In genomic region chr5:64314288-64315052, GRCm38 (mm10) we compare ENCODE assay signal across 10 mouse cellular contexts.
DNase-seq lines count a peak whose midpoint lies in the region; ATAC-seq and TF ChIP-seq lines count a peak whose summit lies in the region.
"Had no signal": no experiment of that assay in that cellular context is flagged by ENCODE, and none has a peak within 500 bp of the region (broad histone marks: within the 10 kb centered on the region; RNA-seq: fewer than 3 reads in every experiment).

No protein-coding gene starts in this region.

- H3K4me1 ChIP-seq in lung, embryonic 15.5 days, result peaks cover 27% of the 10 kb centered on the region
- peaks cover 4% of the 10 kb centered on the region; the same call in 1 of the 2 replicates for H3K4me1 ChIP-seq in forebrain, postnatal 0 days (ENCODE audit: insufficient read depth)
- peaks cover 15% of the 10 kb centered on the region for H3K4me1 ChIP-seq in stomach, embryonic 16.5 days (ENCODE audit: control insufficient read depth, insufficient read depth, low read length)

- intact Hi-C loops in gastrocnemius, postnatal 14 days (cut with DNase I; ENCODE audit: low total_unique reads), result no loop called here

- no peak for DNase-seq in lung, postnatal 25 days (ENCODE audit: low spot score)
- peak; percentile 46 for DNase-seq in forebrain, postnatal 0 days
- DNase-seq in kidney, postnatal 14 days, result peak; percentile 50
- no peak for DNase-seq in gastrocnemius, postnatal 14 days
- no peak for DNase-seq in cerebellum, adult 9-11 months
- DNase-seq: liver had no signal

- no peak overlapping the region for H3K4me2 ChIP-seq in lung, embryonic 15.5 days
- no peak overlapping the region for H3K4me2 ChIP-seq in forebrain, postnatal 0 days (ENCODE audit: low read depth)
- H3K4me2 ChIP-seq in stomach, embryonic 16.5 days (ENCODE audit: low read depth, low read length), result no peak overlapping the region
- H3K4me2 ChIP-seq: embryonic facial prominence, embryonic 15.5 days had no signal

- no peak for ATAC-seq in lung, embryonic 15.5 days (ENCODE audit: borderline replicate concordance, extremely low read depth, low FRiP score, low TSS enrichment)
- ATAC-seq in forebrain, postnatal 0 days, result peak; percentile 81
- ATAC-seq in stomach, embryonic 16.5 days (ENCODE audit: insufficient read depth, low FRiP score), result no peak
- ATAC-seq in inflammation-experienced regulatory T-cells, adult 6 months, result no peak

- H3K4me3 ChIP-seq in lung, embryonic 15.5 days, result no peak overlapping the region
- no peak overlapping the region for H3K4me3 ChIP-seq in forebrain, postnatal 0 days (ENCODE audit: low read depth, low read length)
- no peak overlapping the region for H3K4me3 ChIP-seq in stomach, embryonic 16.5 days (replicated peaks; ENCODE audit: low read length)
- H3K4me3 ChIP-seq: embryonic facial prominence, embryonic 15.5 days had no signal

- 43% methylated on average over 6 of the region's 6 CpGs for WGBS in lung, embryonic 15.5 days
- 22% methylated on average over 6 of the region's 6 CpGs for WGBS in forebrain, postnatal 0 days
- WGBS in stomach, embryonic 16.5 days, result 39% methylated on average over 6 of the region's 6 CpGs

- no peaks in the 10 kb centered on the region for H3K9me3 ChIP-seq in lung, embryonic 15.5 days
- H3K9me3 ChIP-seq in forebrain, postnatal 0 days (ENCODE audit: low read length), result no peaks in the 10 kb centered on the region
- H3K9me3 ChIP-seq in stomach, embryonic 16.5 days (replicated peaks; ENCODE audit: control insufficient read depth, low read length), result no peaks in the 10 kb centered on the region
- H3K9me3 ChIP-seq: embryonic facial prominence, embryonic 15.5 days had no signal

- H3K36me3 ChIP-seq in lung, embryonic 15.5 days, result peaks cover 10% of the 10 kb centered on the region; the same call in 1 of the 2 replicates
- H3K36me3 ChIP-seq in forebrain, postnatal 0 days (ENCODE audit: insufficient read depth), result no peaks in the 10 kb centered on the region
- H3K36me3 ChIP-seq in stomach, embryonic 16.5 days (ENCODE audit: control insufficient read depth, insufficient read depth, low read length), result no peaks in the 10 kb centered on the region

- H3K27me3 ChIP-seq in lung, embryonic 15.5 days, result no peaks in the 10 kb centered on the region
- H3K27me3 ChIP-seq in forebrain, postnatal 0 days (ENCODE audit: insufficient read depth, low read length), result no peaks in the 10 kb centered on the region
- no peaks in the 10 kb centered on the region for H3K27me3 ChIP-seq in stomach, embryonic 16.5 days (ENCODE audit: control insufficient read depth, insufficient read depth, low read length)
- H3K27me3 ChIP-seq: embryonic facial prominence, embryonic 15.5 days had no signal

- peak overlapping the region; percentile 35 for H3K27ac ChIP-seq in lung, embryonic 15.5 days
- peak overlapping the region; percentile 29 for H3K27ac ChIP-seq in forebrain, postnatal 0 days (ENCODE audit: low read depth, low read length)
- H3K27ac ChIP-seq in stomach, embryonic 16.5 days (ENCODE audit: low read length), result peak overlapping the region; percentile 68
- H3K27ac ChIP-seq: embryonic facial prominence, embryonic 15.5 days had no signal

- no peak overlapping the region for H3K9ac ChIP-seq in lung, embryonic 15.5 days
- H3K9ac ChIP-seq in forebrain, postnatal 0 days, result no peak overlapping the region; the same call in 1 of the 2 replicates
- no peak overlapping the region for H3K9ac ChIP-seq in stomach, embryonic 16.5 days (ENCODE audit: low read length)
- H3K9ac ChIP-seq: embryonic facial prominence, embryonic 15.5 days had no signal

- no peak for TF ChIP-seq CTCF in forebrain, postnatal 0 days (IDR thresholded peaks at IDR 0.05; ENCODE audit: low read depth)

Comparison
In these comparisons a context has a peak if more than half of its experiments do, and no peak if none do; other contexts are left out.
1. DNase-seq: peak in forebrain, postnatal 0 days (single experiment) and kidney, postnatal 14 days (single experiment); none in lung, postnatal 25 days (single experiment), gastrocnemius, postnatal 14 days (single experiment) and cerebellum, adult 9-11 months (single experiment).
2. Peak in every context shown above with its lines, with median percentiles within 50 percentile points of each other: H3K27ac ChIP-seq.